Mouse (Mus musculus) C2C12 (cell line): ENCODE data around the gene Sod3.

Experiments used
- CEBPB ChIP-seq: IDR thresholded peaks from one replicate; pipeline ENCODE4 v1.6.1; 2011; ENCODE audit warnings: low read depth, mild to moderate bottlenecking, control low read depth, moderate library complexity
- CTCF ChIP-seq: IDR thresholded peaks from one replicate; pipeline ENCODE4 v1.5.1; 2011; ENCODE audit not compliant: control insufficient read depth, insufficient read depth, insufficient read length
- FOSL1 ChIP-seq: IDR thresholded peaks from one replicate; pipeline ENCODE4 v1.8.0; 2011; ENCODE audit warnings: mild to moderate bottlenecking, low read length; ENCODE audit not compliant: poor library complexity, insufficient read depth, severe bottlenecking
- MAX ChIP-seq: IDR thresholded peaks from one replicate; pipeline ENCODE4 v1.6.1; 2011; ENCODE audit warnings: mild to moderate bottlenecking, control low read depth
- MYOD1 ChIP-seq: IDR thresholded peaks from one replicate; pipeline ENCODE4 v1.6.1; 2011; ENCODE audit warnings: low read depth; ENCODE audit not compliant: control insufficient read depth, insufficient read length
- MYOG ChIP-seq: IDR thresholded peaks from one replicate; pipeline ENCODE4 v1.6.1; 2011; ENCODE audit not compliant: control insufficient read depth, insufficient read length; ENCODE audit errors: extremely low read depth
- USF1 ChIP-seq: IDR thresholded peaks from one replicate; pipeline ENCODE4 v1.6.1; 2011; ENCODE audit warnings: low read depth, mild to moderate bottlenecking, control low read depth, moderate library complexity

- TF ChIP-seq MAX (no peak), MYOG (no peak), CTCF (no peak), MYOD1 (no peak), USF1 (no peak), CEBPB (no peak), FOSL1 (no peak)
Measured at GRCm38 (mm10) chr5:52383748-52384147, 20.2 kb downstream of the Sod3 start.
